Mouse (Mus musculus): ENCODE data around the gene Olfr171.
"Not testable (repeated sequence)": the region's sequence is repeated elsewhere in the genome, so short reads cannot be mapped to it uniquely, and the experiment has no call there.

Olfr171 gene

DNA sequence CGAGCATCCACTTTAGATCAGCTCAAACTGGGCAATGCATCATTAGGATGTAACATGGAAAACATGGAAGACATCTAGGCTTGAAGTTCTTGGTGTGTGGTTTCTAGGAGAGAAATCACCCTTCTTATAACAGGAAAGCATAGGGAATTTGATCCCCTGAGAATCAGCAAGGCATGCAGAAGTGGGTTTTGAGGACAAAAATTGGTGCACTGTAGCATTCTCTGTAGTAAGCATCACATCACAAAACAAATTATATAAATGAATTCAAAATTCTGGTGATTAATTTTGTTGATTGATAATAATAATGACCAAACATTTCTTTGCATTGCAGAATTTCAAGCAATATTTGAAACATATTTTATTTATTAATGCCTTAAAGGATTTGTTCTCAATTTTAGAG is at the start of gene Olfr171:
TSS of gene Olfr171 (minus strand) at position 101 of the 400 bp plus-strand sequence.
- DNase-seq (ENCODE audit: low spot score in 2 of 2), result no peak

DNA sequence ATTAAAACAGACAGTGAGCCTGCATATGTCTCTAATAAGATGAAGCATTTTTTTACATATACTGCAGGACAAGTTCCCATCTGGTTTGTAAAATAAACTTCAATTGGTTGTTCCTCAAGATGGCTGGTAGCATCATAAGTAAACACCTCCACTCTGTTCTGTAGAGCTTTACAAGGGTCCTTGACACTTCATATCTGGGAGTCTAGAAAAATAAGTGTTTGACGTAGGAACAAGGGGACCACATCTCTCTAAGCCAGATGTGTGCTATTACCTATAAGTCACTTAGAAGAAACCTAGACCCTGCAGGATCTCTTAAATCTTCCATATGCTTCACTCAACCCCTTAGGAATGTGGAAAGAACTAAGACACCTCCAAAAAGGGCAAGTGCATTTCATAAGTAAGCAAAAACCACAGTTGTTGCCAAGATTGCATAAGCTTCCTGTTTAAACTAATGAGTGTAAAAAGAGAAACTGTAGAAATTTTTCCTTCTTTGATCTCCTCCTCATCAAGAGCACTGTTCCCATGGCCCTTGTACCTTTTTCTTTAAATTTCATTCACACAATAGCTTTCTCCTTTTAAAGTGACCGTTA is 41.1 kb upstream of the Olfr171 start:
- no peak for DNase-seq (ENCODE audit: low spot score in 2 of 2)

DNA sequence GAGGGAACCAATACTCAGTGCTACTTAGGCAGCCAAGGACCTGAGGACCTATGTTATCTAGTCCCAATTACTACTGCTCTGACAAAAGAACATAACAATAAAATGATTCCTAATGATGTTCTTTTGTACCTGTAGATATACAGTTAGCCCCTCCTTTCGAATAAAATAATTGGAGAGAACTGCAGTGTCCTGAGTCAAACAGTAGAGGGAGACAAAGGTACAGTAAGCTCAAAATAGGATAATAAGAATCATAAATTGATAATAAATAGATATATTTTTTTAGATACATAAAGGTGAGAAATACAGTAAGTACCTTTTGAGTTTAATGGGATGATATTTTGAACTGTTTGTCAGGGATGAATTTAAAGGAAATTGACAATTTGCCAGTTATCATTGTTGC is 36.6 kb upstream of the Olfr171 start:
- no peak for DNase-seq (ENCODE audit: low spot score in 2 of 2)

DNA sequence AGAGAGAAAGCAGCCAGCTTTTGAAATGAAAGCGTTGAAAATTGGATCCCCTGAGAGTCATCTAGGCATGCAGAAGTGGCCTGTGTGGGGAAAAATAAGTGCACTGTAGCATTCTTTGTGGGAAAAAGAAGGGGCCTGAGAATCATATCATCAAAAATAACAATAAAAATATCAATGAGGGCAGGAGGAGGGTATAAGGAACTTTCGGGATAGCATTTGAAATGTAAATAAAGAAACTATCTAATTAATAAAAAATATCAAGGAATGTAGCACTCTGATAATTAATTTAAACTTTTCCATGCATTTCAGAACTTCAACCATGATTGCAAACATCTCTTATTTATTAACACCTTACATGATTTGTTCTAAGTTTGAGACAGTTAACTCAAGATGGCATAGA is 17.9 kb downstream of the Olfr171 start, which contains the start of gene Olfr170:
TSS of gene Olfr170 (minus strand) at position 101 of the 400 bp plus-strand sequence.
- DNase-seq (ENCODE audit: low spot score in 2 of 2), result not testable (repeated sequence)

DNA sequence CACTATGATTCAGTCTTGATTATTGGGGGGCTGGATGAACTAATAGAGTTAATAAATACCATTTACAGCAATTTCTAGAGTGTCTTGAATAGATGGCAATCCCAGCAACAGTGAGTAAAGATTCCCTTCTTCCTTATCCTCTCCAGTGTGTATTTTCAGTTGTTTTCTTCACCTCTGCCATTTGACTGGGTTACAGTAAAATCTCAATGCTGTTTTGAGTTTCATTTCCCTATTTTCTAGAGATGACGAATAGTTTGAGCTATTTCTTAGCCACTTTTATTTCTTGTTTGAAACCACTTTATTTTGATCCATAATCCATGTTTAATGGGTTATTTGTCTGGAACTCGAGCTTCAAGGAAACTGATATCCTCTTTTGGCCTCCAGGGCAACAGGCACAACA is 26.6 kb downstream of the Olfr171 start:
- no peak for DNase-seq (ENCODE audit: low spot score in 2 of 2)

Data from right cerebral cortex, postnatal 36 days (tissue).